Comparison of ENCODE assay signal across 9 mouse cellular contexts in genomic region chr6:136464121-136464621, GRCm38 (mm10). TPM values are rescaled to one million over a fixed set of nuclear protein-coding genes. Genes with fewer than 3 reads are reported as not detected.
DNase-seq lines count a peak whose midpoint lies in the region; ATAC-seq and TF ChIP-seq lines count a peak whose summit lies in the region.
"Had no signal": no experiment of that assay in that cellular context is flagged by ENCODE, and none has a peak within 500 bp of the region (broad histone marks: within the 10 kb centered on the region; RNA-seq: fewer than 3 reads in every experiment).

No protein-coding gene starts in this region.

- no peak for ATAC-seq in megakaryocyte, adult 5-6 weeks (ENCODE audit: poor library complexity, severe bottlenecking)
- no peak for ATAC-seq in liver, embryonic 16.5 days (ENCODE audit: low read depth)
- no peak for ATAC-seq in forebrain, postnatal 0 days

- H3K9me3 ChIP-seq in megakaryocyte, embryonic 14.5 days = no peaks in the 10 kb centered on the region
- no peaks in the 10 kb centered on the region for H3K9me3 ChIP-seq in liver, embryonic 16.5 days (replicated peaks; ENCODE audit: control insufficient read depth, low read length)
- H3K9me3 ChIP-seq in forebrain, postnatal 0 days (ENCODE audit: low read length) = no peaks in the 10 kb centered on the region

- H3K4me2 ChIP-seq in liver, embryonic 16.5 days (ENCODE audit: low read depth, low read length) = peak overlapping the region; percentile 13; the same call in 1 of the 2 replicates
- no peak overlapping the region for H3K4me2 ChIP-seq in forebrain, postnatal 0 days (ENCODE audit: low read depth)

- peak overlapping the region; percentile 27; the same call in 1 of the 2 replicates for H3K27ac ChIP-seq in liver, embryonic 16.5 days (ENCODE audit: low read length)
- H3K27ac ChIP-seq in forebrain, postnatal 0 days (ENCODE audit: low read depth, low read length) = no peak overlapping the region

- peaks cover 4% of the 10 kb centered on the region for H3K36me3 ChIP-seq in megakaryocyte, embryonic 14.5 days (replicated peaks; ENCODE audit: low read length)
- H3K36me3 ChIP-seq in liver, embryonic 16.5 days (ENCODE audit: control insufficient read depth, insufficient read depth) = no peaks in the 10 kb centered on the region
- H3K36me3 ChIP-seq in forebrain, postnatal 0 days (ENCODE audit: insufficient read depth) = no peaks in the 10 kb centered on the region

- peak overlapping the region; percentile 86 for H3K4me3 ChIP-seq in megakaryocyte, embryonic 14.5 days (replicated peaks)
- H3K4me3 ChIP-seq in liver, embryonic 16.5 days (ENCODE audit: low read depth, low read length) = no peak overlapping the region
- H3K4me3 ChIP-seq in forebrain, postnatal 0 days (ENCODE audit: low read depth, low read length) = no peak overlapping the region

- H3K27me3 ChIP-seq in megakaryocyte, embryonic 14.5 days (replicated peaks) = no peaks in the 10 kb centered on the region
- H3K27me3 ChIP-seq in liver, embryonic 16.5 days (ENCODE audit: control insufficient read depth, insufficient read depth, low read depth, low read length) = no peaks in the 10 kb centered on the region
- no peaks in the 10 kb centered on the region for H3K27me3 ChIP-seq in forebrain, postnatal 0 days (ENCODE audit: insufficient read depth, low read length)

- H3K9ac ChIP-seq in liver, embryonic 16.5 days (ENCODE audit: low read depth, low read length) = no peak overlapping the region
- no peak overlapping the region for H3K9ac ChIP-seq in forebrain, postnatal 0 days

- no peak for TF ChIP-seq CTCF in forebrain, postnatal 0 days (IDR thresholded peaks at IDR 0.05; ENCODE audit: low read depth)

- H3K4me1 ChIP-seq in megakaryocyte, embryonic 14.5 days = peaks cover 78% of the 10 kb centered on the region
- H3K4me1 ChIP-seq in liver, embryonic 16.5 days (ENCODE audit: control insufficient read depth, low read depth, low read length) = peaks cover 47% of the 10 kb centered on the region
- peaks cover 8% of the 10 kb centered on the region; the same call in 1 of the 2 replicates for H3K4me1 ChIP-seq in forebrain, postnatal 0 days (ENCODE audit: insufficient read depth)

- DNase-seq in brain, adult 2 months (ENCODE audit: low read depth, low spot score) = peak; percentile 40
- DNase-seq in induced T-regulatory cell, adult 2 months (ENCODE audit: low read depth) = peak; percentile 75
- DNase-seq in forebrain, postnatal 0 days = no peak
- DNase-seq in layer of hippocampus, postnatal 10 days (ENCODE audit: low spot score in 2 of 2) = no peak
- DNase-seq in cerebellum, adult 11-12 months = no peak

- WGBS in liver, embryonic 16.5 days (ENCODE audit: insufficient replicate concordance) = 28% methylated on average over 12 of the region's 12 CpGs
- 62% methylated on average over 12 of the region's 12 CpGs for WGBS in forebrain, postnatal 0 days

RNA-seq across cellular contexts. Expression of gene Atf7ip, which starts 41.8 kb away (rescaled TPM):
- polyA plus RNA-seq in megakaryocyte, embryonic 14.5 days (2012; ENCODE audit: insufficient read depth, low replicate concordance) = 4.6 and 12.1 TPM in 2 replicates
- 101 and 129 TPM in 2 replicates for total RNA-seq in megakaryocyte, adult 5-6 weeks (2015)
- total RNA-seq in megakaryocyte, adult 5-6 weeks (2017) = 80.1 and 84.8 TPM in 2 replicates
- 15.9 and 18.0 TPM in 2 replicates for polyA plus RNA-seq in liver, embryonic 16.5 days (2015; fragmentation: Nextera tagmentation; extraction: Ambion mirVana)
- 35.0 and 54.8 TPM in 2 replicates for total RNA-seq in forebrain, postnatal 0 days (2014; rRNA removed)
- 12.6 and 23.5 TPM in 2 replicates for polyA plus RNA-seq in forebrain, postnatal 0 days (2015; fragmentation: Nextera tagmentation; extraction: Ambion mirVana)
- total RNA-seq in layer of hippocampus, postnatal 10 days (2021) = 100 to 1,000 TPM; 139 to 148 TPM

RNA-seq across cellular contexts. Expression of gene E330021D16Rik, which starts 48.8 kb away (rescaled TPM):
- polyA plus RNA-seq in megakaryocyte, embryonic 14.5 days (2012; ENCODE audit: insufficient read depth, low replicate concordance) = not detected in 2 replicates
- total RNA-seq in megakaryocyte, adult 5-6 weeks (2015) = not detected in 2 replicates
- total RNA-seq in megakaryocyte, adult 5-6 weeks (2017) = not detected in 2 replicates
- polyA plus RNA-seq in liver, embryonic 16.5 days (2015; fragmentation: Nextera tagmentation; extraction: Ambion mirVana) = 0.27 and 0.45 TPM in 2 replicates
- 0.29 TPM in 1 of 2 replicates, not detected in the other for total RNA-seq in forebrain, postnatal 0 days (2014; rRNA removed)
- not detected in 2 replicates for polyA plus RNA-seq in forebrain, postnatal 0 days (2015; fragmentation: Nextera tagmentation; extraction: Ambion mirVana)
- not detected for total RNA-seq in layer of hippocampus, postnatal 10 days (2021)
- total RNA-seq: left cerebral cortex, postnatal 14 days had no signal

Comparison
In these comparisons a context has a peak if more than half of its experiments do, and no peak if none do; other contexts are left out.
1. DNase-seq: peak in brain, adult 2 months (single experiment) and induced T-regulatory cell, adult 2 months (single experiment); none in forebrain, postnatal 0 days (single experiment), layer of hippocampus, postnatal 10 days (0 of 2) and cerebellum, adult 11-12 months (single experiment).